Mouse (Mus musculus): ENCODE results near the gene Araf. TPM values are rescaled to one million over a fixed set of nuclear protein-coding genes. Genes with fewer than 3 reads are reported as not detected.

Gene Araf
- total RNA-seq, 2 experiments from 2014 or later: 195 to 200 TPM

DNA sequence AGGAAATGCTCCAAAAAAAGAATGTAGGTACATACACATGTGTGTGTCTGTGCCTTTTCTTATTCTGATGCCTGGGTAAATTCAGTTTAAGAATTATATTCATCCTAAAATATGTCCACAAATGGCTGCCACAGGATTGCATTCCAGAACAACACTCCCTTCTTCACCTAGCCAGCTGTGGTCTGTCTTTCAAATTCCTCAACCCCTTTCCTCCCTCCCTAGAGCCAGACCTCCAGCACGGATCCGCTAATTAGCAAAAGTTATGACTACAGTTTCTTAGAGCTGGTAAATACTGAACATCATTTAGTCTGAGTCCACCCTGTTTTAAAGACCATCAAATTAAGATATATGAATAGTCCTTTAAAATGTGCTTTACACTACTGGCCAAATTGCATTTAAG, 50.2 kb downstream of the Araf start:
- no peak for DNase-seq (ENCODE audit: low spot score in 2 of 2)

DNA sequence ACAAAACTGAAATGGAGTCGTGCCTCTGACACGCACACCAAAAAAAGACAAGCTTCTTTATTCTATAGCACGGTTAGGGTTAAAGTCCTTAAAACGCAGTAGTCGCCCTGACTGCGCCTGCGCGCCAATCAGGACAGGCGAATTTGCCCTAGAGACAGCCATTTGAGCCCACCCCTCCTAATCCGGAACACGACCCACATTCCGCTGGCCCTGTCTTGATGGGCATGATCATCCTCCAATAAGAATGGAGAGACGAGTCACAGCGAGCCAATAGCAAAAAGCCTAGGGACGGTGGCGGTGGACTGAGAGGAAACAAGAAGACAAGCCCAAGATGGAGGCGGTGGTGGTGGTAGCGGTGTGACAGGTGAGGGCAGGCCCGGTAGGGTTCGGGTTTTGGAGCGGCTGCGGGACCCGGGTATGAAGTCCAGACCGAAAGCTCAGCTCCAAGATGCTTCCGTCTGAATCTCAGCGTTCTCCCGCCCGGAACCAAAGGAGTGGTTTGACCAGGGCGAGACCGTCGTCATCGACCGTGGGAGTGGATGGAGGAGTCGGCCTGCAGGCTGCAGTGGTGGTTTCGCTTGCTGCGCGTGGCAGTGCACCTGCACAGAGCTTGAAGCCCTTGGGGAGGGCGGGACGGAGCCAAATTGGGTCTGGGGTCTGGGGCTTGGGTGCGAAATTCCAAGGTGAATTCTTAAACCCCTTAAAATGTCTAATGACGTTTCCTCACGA, 50.8 kb downstream of the Araf start:
- peak; percentile 89 to 97 for DNase-seq (ENCODE audit: low spot score in 2 of 2)

DNA sequence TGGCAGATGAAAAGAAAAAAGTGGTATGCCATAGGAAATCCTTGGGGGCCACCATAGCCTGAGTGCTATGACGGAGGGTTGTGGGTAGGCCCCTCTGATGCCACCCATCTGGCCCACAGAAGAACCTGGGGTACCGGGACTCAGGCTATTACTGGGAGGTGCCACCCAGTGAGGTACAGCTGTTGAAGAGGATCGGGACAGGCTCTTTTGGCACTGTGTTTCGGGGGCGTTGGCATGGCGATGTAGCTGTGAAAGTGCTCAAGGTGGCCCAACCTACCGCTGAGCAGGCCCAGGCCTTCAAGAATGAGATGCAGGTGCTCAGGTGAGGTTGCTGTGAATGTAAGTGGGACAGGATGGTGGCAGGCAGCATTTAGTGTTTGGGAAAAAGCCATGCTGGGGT, 56.2 kb downstream of the Araf start:
- no peak for DNase-seq (ENCODE audit: low spot score in 2 of 2)

DNA sequence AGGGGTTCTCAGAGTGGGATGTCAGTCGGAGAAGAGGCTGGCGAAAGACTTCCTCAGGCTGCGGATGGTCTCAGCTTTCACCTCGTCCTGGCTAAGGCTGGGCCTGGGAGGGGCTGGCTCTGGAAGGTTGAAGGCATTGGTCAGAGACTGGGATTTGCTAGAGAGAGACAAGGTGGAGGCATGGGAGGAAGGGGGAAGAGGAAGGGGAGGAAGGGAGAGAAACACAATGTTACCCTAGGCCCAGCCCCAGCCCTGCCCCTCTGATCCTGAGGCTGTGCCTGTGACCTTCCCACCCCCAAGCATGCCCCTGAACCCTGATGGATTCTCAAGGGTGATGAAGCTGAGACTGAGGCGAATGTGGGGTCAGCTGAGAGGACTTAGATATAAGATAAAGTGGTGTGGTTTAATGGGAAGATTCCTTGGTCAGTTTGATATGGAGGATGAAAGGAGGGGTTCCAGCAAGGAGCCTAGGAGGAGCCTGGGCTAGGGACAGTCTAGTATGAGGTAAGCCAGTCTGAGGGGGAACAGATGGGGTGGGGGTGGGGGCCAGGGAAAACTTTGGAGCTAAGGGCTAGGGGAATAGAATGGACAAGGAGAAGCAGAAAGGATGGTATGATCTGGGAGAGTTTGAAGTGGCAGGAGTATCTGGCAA, 64.0 kb downstream of the Araf start:
- no peak for DNase-seq (ENCODE audit: low spot score in 2 of 2)

DNA sequence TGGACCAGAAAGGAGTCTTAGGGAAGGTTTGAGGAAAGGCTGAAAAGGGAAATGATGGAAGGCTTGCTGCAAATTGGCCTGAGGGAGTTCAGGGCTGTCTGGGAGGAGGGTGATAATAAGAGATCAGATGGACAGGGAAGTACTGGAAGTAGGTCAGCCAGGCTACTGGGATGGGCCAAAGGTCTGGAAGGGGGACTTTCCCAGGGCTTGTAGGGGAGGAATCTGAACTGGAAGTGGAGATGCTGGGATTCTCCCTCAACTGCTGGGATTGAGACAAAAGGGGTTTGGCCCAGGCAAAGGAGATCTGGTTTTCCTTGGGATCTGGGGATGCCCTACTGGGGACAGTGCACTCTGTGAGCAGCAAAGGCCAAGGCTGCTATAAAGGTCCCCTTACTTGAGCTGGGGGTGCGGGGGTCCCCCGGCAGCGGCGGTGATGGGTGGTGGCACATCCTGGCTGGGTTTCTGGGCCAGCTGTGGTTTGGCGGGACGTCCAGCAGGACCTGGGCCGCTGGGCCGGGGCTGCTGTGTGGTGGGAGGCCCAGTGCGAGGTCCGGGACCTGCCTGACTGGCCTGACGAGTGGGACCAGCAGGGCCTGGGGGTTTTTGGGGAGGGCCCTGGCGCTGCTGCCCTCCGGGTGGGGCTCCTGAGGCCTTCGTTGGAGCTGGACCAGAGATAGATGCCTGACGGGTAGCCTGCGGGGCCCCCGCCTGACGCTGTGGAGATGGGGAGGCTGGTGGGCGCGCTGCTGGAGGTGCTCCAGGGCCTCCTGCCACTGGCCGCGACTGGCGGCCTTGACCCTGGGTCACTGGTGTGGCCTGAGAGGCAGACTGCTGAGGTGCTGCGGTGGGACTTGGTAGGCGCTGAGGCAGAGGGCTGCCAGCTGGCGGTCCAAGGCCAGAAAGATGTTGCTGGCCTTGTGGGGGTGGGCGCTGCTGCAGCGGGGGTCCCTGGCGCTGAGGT, 64.8 kb downstream of the Araf start:
- no peak for DNase-seq (ENCODE audit: low spot score in 2 of 2)

DNA sequence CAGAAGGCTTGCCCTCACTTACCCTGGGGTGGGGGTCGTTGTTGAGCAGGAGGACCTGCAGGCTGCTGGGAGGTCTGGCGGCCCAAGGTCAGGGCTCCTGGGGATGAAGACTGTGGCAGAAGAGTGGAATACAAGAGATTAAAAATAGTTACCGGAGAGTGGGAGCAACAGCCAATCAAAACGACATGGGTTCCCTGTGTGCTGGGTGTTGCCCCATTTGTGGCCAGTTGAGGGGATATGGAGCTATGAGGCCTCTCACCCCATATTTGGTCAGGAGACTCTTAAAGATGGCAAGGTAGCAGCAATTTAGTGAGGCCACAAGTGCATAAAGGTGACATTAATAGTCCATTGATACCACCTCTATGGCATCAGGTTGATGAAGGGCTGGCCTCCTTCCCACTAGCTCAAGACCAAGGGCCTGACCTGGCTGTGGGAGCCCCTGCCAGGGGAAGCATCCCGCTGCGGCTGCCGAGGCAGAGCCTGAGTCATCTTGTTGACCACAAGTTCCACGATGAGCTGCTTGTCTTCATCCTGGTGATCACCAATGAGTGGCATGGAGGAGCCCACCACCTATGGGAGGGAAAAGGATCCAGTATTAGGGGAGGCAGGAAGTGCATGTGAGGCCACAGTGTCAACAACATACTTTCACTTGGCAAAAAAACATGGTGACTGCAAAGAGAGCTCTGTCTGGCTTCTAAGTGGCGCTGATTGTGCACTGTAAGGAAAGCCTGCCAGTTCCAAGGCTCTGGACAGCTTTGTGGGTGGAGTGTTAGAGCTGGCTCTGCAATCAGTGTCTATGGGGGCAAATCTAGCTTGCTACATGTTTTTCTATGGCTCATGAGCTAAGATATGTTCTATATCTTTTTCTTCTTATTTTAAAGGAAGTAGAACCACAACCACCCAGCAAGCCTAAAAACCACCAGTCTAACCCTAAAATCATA, 65.8 kb downstream of the Araf start:
- DNase-seq (ENCODE audit: low spot score in 2 of 2): no peak

DNA sequence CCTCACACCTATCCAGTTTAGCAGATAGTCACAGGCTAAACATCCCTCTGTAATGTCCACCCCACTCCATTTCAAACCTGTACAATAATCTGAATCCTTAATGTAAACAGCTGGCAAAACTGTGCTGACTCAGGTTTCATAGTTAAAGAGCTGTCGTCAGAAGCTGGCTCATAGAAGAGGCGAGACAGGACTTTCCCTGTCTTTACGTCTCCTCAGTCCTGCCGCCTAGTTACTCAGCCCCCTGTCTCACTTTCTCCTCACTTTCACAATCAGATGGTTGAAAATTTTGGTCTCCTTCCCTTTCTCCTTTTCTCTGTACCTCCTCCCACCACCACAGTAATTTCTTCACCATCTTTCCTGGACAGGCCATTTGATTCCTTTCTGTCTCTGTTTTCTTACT, 70.5 kb downstream of the Araf start:
- DNase-seq (ENCODE audit: low spot score in 2 of 2): no peak

DNA sequence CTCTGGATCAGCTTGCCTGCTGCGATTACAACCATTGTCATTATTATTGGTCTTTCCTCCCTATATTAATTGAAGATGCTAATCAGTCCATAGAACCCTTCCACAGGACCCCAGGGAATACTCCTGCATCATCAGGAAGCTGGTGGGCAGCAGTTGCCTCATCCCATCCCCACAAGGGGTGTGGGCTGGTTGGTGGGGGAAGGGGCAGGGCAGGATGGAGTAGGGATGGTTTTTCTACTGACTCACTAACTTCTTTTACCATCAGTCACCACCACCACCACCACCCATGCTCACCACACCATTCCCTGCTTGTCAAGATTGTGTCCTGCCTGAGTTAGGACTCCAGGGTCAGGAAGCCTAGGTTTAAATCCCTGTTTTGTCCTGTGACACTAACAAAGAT, 71.6 kb downstream of the Araf start:
- DNase-seq (ENCODE audit: low spot score in 2 of 2): no peak

DNA sequence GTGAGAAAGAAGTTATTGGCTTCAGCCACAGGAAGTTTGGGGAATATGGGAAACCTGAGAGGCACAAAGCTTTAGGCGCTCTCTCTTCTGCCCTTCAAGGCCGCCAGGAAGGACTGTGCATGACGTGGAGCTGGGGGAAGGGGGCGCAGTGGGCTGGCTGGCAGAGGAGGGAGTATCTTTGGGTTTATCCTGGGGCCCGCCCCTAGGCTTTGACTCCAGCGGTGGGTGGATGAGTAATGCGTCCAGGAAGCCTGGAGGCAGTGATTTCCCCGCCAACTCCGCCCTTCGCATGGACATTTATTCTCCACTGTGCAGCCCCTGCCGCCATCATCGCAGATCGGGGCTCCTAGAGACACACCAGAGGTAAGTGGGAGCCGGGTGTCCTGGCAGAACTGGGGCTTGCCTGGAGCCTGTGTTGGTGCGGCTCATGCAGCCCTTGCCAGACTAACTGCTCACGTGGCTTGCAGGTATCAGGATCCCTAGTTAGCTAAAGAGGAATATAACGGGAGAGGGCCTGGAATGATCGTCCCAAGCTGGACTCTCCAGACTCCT, 72.4 kb downstream of the Araf start, which contains the start of gene Timp1:
Timp1 (plus strand) TSS at position 205 of the 552 bp plus-strand sequence.
- no peak for DNase-seq (ENCODE audit: low spot score in 2 of 2)

DNA sequence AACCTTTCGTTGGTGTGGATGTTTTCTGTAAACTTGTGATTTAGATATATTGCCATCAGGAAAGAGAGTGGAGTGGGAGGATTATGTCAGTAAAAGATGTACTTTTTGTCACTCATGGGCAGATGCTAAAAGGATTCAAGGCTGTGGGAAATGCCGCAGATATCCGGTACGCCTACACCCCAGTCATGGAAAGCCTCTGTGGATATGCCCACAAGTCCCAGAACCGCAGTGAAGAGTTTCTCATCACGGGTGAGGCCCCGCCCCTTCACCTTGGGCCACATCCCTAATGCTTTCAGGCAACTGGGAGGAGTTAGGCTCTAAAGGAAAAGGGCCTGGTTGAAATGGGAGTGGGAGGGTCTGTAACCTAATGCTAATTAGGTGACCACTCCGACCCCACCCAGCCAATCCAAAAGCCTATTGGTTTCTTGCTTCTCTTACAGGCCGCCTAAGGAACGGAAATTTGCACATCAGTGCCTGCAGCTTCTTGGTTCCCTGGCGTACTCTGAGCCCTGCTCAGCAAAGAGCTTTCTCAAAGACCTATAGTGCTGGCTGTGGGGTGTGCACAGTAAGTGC, 75.4 kb downstream of the Araf start:
- peak in 1 of 2 experiments; percentile 26 for DNase-seq (ENCODE audit: low spot score in 2 of 2)

DNA sequence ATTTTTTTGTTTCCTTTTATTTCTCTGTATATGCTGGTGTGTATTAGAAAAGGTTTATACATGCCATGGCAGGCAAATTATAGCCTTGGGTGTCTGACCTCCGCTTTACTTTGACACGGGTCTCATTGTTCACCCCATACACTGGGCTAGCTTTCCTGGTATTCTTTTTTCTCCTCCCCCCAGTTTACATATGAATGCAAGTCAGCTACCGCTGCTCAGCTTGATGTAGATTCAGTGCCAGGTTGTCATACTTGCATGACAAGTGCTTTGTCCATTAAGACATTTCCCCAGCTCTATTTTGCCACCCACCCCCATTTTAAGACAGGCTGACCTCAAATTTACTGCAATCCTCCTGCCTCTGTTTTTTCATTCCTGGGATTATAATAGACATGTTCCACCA, 77.6 kb downstream of the Araf start:
- no peak for DNase-seq (ENCODE audit: low spot score in 2 of 2)

DNA sequence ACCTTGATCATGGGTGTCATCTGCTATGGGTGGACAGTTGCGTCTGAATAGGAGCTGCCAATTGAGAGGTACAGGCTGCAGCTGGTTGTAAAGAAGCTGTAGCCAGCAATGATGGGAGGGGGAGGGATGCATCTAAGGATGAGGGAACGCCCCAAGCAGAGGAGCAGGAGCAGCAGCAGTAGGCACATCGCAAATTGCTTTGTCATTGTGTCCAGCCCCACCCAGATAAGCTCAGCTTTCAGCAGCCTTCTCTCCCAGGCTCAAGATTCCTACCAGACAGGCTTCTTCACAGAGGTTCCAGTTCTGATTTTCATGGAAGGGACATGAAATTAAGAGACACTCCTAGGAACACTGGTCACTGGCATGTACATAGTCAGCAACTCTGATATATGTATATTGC, 112.5 kb downstream of the Araf start:
- DNase-seq (ENCODE audit: low spot score in 2 of 2): no peak

Small RNA genes within 50 kb of the gene (microRNA-seq; reads per million reads assigned to microRNA genes)
- gene Gm24824 (0 reads per million in 2 experiments), gene Mir5617 (5.1 to 8.1 reads per million in 2 experiments)

Other genes starting within 250 kb of the Araf start
- gene Rgn, start 248.0 kb upstream of the Araf start, total RNA-seq (2021): under 1 TPM in 1 of 2 experiments, not detected in 1; 0.21 TPM
- gene Rbm10, start 180.3 kb upstream of the Araf start, total RNA-seq (2021): 10 to 100 TPM; 38.5 to 41.7 TPM
- gene Ndufb11, start 180.2 kb upstream of the Araf start, total RNA-seq (2021): 100 to 1,000 TPM; 169 to 189 TPM
- 100 to 1,000 TPM; 380 to 412 TPM for gene Uba1, start 139.5 kb upstream of the Araf start, total RNA-seq (2021)
- 100 to 1,000 TPM; 292 to 294 TPM for gene Cdk16, start 109.9 kb upstream of the Araf start, total RNA-seq (2021)
- gene Usp11, start 93.9 kb upstream of the Araf start, total RNA-seq (2021): 10 to 100 TPM; 81.9 to 82.7 TPM
- gene Timp1, start 72.4 kb downstream of the Araf start, total RNA-seq (2021): under 1 TPM in 1 of 2 experiments, not detected in 1; 0.41 TPM
- 100 to 1,000 TPM; 552 to 553 TPM for gene Syn1, start 123.2 kb downstream of the Araf start, total RNA-seq (2021)
- gene Cfp, start 133.7 kb downstream of the Araf start, total RNA-seq (2021): 10 to 100 TPM in 1 of 2 experiments, 1 to 10 TPM in 1; 9.5 to 11.3 TPM
- 10 to 100 TPM; 46.1 to 47.8 TPM for gene Elk1, start 152.8 kb downstream of the Araf start, total RNA-seq (2021)
- 10 to 100 TPM in 1 of 2 experiments, 1 to 10 TPM in 1; 9.4 to 11.3 TPM for gene Uxt, start 164.2 kb downstream of the Araf start, total RNA-seq (2021)

All from layer of hippocampus, postnatal 14 days (tissue).